Mouse (Mus musculus) frontal cortex, postnatal 10 days (tissue): ENCODE measurements around the gene Ankrd35.
A peak's percentile ranks its signal among the peaks of the same experiment; 100 is the strongest.
"Not testable (repeated sequence)": the region's sequence is repeated elsewhere in the genome, so short reads cannot be mapped to it uniquely, and the experiment has no call there.

Source experiments
- DNase-seq, 2 experiments: peaks; one replicate each; pipeline ENCODE4 v3.0.0; 2022; ENCODE audit warnings: low spot score in 2 of 2, mixed read lengths in 1 of 2

The Ankrd35 gene

DNA sequence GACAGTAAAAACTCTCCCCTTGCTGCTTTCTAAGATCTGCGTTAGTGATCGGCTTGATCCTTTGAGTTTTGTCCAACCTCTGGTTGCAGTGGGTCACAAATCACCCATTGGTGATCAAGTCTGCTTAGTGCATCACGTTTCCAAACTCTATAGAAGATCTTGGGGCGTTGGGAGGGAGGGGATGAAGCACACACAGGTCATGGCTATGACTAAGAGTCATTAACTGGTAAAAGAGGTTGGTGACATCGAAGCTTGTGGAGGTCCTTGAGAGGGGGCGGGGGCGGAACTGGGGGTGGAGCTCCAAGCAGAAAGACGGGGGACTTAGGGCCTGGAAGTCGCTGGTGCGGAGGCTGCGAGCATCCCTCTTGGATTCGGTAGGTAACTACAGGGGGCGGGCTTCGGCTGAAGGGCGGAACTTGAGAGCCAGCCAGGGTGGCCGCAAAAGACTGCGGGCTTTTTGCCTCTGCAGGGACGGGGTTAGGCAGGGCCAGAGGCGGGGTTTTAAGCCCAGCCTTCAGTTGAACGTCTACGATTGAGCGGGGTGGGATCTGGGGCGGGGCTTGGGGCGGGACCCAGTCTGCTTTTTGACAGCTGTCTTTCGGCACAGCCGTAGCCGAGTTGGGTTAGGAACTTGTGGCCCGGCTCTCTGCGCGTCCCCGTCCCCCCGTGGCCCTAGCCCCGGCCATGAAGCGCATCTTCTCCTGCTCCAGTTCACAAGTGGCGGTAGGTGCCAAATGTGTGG lies at the start of gene Ankrd35:
Gene Ankrd35, plus strand, starts transcription at position 405 of the 742 bp plus-strand sequence.
- peak; percentile 44 to 57 for DNase-seq

DNA sequence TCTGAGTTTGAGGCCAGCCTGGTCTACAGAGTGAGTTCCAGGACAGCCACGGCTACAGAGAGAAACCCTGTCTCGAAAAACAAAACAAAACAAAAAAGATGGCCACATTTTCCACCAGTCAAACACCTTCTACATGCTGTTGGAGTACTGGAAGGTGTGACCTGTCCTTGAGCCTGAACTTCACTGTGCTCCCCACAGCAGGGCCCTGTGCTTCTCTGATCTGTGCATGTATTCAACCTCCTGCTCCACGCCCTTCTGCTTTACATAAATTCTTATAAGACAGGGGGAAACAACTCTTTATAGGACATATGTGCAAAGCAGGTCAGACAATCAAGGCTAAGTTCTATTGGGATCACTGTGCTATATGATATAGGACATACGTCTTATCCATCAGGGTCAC lies 46.7 kb upstream of the Ankrd35 start:
- DNase-seq, result no peak

DNA sequence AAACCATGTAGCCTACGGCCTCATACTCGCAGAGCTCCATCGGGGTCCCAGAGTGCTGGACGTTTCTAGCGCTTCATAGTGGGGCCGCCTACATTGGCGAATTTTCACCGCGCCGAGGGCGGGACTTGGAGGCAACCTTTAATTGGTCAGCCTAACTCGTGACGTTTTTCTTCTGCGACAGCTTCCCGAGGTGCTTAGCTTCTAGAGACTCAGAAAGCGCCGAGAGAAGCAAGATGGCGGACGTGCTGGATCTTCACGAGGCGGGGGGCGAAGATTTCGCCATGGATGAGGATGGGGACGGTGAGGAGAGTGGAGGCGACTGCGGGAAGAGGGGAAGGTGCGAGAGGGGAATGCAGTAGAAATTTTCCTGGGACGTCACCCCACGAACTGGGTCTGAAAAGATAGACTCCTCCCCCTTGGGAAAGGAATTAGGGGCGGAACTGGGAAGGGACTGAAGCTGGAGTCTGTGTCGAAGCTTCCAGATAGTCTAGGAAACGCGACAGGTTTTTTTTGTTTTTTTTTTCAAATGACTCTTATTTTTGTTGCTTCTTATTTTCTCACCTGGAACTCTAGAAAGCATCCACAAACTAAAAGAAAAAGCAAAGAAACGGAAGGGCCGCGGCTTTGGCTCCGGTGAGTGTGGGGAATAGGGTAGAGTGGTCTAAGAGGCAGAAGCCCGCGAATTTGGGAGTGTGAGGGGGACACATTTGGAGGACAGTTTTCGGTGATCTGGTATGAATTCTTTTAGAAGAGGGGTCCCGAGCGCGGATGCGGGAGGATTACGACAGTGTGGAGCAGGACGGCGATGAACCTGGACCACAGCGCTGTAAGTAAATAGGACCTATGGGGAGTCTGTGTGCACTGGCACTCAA lies 40.0 kb upstream of the Ankrd35 start, which contains the start of gene Rbm8a:
Gene Rbm8a, plus strand, starts transcription at position 205 of the 872 bp plus-strand sequence.
- DNase-seq, result peak; percentile 93 to 96

DNA sequence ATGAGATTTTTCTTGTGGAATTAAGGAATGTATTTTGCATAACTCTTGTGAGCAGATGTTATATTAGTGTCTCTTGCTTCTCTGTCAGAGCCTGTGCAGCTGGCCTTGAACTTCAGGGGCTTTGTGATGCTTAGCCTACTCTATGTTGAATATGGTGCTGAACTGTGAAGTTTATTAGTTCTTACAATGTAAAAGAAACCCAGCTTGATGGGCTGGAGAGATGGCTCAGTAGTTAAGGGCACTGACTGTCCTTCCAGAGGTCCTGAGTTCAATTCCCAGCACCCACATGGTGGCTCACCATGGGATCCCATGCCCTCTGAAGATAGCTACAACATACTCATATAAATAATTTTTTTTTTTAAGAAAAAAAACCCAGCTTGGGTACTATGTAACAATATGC lies 37.9 kb upstream of the Ankrd35 start:
- DNase-seq, result no peak

DNA sequence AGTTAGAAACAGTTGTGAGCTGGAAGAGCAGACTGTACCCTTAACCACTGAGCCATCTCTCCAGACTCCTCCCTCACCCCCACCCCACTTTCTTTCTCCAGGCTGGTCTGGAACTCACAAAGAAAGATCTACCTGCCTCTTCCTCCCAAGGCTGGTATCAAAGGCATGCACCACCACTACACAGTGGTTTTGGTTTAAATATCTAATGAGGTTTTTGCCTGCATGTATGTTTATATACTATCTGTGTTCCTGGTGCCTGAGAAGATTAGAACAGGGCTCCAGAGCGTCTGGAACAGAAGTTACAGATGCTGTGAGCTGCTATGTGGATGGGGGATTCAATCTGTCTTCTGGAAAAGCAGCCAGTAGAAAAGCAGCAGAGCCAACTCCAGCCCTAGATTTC lies 35.9 kb upstream of the Ankrd35 start:
- DNase-seq, result no peak

DNA sequence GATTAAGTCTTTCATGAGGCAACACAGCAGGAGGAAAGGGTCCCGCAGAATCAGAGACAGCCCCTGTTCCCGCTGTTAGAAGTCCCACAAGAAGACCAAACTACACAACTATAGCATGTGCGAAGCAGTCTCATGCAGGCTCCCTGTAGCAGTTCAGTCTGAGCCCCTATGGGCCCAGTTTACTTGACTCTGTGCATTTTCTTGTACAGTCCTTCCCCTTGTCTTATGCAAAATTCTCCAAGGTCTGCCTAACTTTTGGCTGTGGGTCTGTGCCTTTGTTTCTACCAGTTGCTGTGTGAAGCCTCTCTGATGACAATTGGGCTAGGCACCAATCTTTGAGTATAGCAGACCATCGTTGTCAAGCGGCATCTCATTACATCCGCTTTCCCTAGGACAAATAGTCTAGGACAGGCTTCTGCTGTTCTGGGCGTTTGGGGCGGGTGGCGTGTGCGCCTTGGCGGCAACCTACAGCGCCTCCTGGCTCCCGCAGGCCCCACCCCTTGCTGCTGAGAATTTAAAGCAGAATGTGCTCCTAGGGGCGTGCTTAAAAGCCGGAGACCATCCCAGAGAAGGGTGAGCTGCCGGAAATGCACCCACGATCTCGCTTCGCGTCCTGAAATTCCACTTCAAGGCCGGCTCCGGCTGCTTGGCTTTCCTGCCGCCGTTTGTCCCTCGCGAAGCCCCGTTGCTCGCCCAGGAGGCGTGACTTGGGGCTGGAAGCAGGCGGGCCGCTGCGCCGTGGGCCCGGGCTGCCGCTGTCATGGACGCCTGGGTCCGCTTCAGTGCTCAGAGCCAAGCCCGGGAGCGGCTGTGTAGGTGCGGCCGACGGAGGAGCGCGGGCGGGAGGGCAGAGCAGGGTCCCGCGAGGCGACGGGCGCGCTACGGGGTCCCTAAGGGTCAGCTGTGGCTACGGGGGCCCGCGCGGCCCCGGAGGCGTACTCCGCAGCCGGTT lies 34.7 kb upstream of the Ankrd35 start, which contains the start of the genes Pex11b and Gm42957:
Gene Pex11b, plus strand, starts transcription at position 449 of the 952 bp plus-strand sequence.
Gene Gm42957, plus strand, starts transcription at position 547 of the 952 bp plus-strand sequence.
- DNase-seq, result peak; percentile 71 to 86

DNA sequence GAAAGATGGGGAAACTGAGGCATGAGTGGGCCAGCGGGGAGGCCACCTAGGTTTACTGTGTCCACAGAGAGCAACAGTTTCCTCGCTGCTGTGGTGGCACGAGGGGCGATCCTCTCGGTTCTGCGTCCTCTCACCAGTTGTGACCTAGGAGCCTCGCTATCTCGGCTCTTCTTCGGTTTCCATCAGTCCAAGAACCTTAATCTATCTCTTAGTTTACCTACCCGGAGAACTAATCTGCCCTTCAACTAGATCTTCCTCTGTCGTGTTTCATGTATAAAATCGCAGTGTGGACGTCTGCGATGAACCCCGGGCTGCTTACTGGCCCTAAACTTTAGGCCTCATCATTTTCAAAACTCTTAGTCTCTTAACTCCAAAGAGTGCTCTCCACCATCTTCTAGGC lies 34.0 kb upstream of the Ankrd35 start:
- no peak for DNase-seq

DNA sequence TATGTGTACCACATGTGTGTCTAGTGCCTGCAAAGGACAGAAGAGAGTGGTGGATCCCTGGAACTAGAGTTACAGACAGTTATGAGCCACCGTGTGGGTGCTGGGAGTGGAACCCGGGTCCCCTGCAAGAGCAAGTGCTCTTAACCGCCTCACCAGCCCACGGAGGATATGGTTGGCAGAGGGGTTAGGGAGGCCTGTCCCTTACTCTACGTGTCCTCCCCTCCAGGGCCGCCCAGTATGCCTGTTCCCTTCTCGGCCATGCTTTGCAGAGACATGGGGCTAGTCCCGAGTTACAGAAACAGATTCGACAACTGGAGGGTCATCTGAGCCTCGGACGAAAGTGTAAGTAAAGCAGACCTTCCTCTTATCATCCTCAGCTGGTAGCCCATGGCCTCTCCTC lies 33.5 kb upstream of the Ankrd35 start:
- DNase-seq, result peak in 1 of 2 experiments; percentile 20

DNA sequence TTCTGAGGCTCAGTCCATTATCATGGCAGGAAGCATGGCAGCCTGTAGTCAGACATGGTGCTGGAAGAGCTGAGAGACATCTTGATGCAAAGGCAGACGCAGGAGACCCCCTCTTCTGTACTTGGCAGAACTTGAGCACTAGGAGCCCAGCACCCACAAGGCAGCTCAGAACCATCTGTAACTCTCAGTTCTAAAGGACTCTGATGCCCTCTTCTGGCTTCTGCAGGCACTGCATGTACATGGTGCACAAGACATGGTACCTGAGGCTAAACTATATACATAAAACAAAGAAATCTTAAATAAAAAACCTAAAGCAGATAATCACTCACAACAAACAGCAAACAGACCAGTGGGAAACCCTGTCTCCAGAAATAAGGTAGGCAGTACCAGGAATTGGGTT lies 30.7 kb upstream of the Ankrd35 start:
- DNase-seq, result peak in 1 of 2 experiments; percentile 28

DNA sequence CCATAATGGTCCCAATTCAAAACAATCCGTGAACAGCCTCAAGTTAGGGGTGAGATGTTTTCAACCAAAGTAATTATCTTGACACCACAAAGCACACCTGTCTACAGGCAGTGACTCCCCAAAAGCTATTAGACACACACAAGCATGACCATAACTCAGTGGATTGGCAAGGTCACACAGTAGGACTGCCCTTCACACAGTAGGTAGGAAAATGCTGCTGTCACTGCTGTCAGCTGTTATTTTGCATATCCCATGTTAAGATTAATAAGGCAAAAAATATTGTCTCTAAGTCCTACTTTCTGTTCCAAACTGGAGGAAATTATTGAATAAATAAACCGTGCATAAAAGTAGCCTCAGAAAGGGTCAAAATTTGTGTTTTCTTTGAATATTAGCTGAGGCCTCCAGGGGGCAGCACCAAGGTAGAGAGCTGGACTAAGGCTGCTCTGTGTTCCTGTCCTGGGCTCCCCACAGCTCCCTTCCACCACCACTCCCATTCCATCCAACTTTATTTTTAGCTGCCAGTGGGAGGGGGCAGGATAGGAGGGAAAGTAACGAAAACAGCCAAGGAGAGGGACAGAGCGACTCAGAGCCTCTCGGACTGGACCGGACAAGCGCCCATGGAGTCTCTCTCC lies 24.8 kb upstream of the Ankrd35 start, which contains the start of gene Itga10:
Gene Itga10, plus strand, starts transcription at position 567 of the 632 bp plus-strand sequence.
- DNase-seq, result no peak

DNA sequence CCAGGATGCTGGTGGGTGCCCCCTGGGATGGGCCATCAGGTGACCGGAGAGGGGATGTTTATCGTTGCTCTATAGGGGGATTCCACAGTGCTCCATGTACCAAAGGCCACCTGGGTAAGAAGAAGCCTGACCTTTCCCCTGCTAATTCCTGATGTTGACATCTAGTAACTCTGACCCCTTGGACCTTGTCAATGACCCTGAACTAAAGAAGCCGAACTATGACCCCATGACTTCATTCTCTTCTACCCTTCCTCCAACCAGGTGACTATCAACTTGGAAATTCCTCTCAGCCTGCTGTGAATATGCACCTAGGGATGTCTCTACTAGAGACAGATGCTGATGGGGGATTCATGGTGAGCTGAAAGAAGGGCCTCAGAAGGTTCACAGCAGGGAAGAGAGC lies 22.6 kb upstream of the Ankrd35 start:
- no peak for DNase-seq

DNA sequence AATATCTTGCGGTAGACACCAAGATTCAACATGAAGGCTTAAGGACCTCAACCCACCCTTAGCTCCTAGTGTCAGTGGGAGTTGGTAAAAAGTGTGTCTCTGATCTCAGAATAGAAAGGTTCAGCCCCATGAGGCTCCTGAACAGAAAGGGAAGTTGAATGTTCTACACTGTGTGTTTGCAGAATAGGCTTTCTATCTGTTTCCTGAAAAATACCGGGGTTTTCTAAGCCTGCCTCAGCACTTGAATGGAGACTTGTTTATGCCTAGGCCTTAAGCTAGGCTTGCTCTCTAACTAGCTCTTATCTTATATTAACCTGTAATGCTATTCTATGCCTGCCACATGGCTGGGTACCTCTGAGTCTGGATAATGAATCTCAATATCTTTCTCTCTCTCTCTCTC lies 9.0 kb upstream of the Ankrd35 start:
- DNase-seq, result no peak

DNA sequence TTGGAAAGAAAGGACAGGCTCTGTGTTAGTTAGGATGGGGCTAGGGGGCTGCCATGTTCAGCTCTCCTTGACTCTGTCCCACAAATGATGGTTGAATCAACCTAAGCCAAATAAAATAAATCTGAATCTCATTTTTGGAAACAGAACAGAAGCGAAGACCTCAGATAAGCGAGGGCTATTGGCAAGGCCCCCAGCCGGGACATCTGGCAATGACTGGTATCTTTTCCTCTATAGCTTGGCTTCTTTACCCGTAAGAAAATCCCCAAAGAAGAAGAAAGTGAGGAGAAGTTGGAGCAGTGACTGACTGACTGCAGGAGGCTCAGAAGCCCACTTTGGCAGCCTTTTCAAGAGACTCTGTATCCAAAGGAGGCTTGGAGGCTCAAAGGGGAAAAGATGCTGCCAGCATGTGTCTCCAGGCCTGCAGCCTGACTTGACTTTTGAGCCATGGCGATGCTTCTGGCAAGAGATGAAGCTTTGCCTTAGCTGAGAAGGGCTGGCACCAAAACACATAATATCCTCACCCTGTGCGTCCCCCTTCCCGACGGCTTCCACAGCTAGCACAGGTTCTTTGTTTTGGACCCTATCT lies 7.1 kb upstream of the Ankrd35 start:
- DNase-seq, result no peak

DNA sequence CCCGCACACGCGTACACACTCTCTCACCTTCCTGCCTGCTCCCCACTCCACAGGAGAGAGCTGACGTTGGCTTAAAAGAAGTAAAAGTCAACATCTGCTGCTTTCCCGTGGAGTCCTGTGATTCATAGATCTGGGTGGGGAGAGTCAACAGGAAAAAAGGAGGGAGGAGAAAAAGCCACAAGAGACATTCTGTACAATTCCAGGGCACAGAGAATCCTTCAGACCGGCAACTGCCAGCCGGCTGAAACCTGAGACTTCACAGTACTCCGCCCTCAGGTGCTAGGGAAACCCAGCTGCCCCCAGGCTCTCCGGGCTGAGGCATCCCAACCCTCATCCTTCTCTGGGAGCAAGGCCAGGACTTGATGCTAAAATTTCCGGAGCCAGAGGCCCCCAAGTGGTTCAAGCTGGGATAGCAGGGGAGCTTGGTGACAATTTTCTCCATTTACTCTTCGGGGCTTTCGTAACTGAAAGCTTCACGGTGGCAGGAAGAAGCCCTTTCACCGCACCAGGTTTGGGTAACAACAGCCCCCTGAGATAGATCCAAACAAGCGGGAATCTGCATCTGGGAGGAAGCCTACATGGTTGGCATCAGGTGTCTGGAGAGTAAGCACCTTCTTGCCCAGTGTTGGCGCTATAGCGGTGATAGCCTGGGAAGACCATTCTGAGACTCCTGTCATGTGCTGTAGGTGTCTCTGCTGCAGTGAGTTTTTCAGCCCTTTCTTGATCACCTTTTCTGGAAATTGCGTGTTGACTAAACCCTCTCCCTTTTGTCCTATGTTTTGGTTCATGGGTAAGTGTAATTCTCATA lies 6.3 kb upstream of the Ankrd35 start:
- DNase-seq, result peak; percentile 64 to 81

DNA sequence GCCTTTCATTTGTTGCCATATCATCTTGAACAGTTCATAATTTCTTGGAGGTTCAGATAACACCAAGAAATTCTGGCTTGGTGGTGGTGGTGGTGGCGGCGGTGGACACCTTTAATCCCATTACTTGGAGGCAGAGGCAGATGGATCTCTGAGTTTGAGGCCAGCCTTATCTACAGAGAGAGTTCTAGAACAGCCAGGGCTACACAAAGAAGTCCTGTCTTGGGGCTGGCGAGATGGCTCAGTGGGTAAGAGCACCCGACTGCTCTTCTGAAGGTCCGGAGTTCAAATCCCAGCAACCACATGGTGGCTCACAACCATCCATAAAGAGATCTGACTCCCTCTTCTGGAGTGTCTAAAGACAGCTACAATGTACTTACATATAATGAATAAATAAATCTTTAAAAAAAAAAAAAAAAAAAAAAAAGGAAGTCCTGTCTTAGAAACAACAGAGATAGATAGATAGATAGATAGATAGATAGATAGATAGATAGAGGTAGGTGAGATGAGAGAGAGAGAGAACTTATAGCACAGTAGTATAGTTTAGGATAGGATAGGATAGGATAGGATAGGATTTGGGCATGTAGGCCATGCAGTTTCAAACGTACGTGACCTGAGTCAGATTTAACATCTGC lies 4.1 kb upstream of the Ankrd35 start:
- not testable (repeated sequence) for DNase-seq

DNA sequence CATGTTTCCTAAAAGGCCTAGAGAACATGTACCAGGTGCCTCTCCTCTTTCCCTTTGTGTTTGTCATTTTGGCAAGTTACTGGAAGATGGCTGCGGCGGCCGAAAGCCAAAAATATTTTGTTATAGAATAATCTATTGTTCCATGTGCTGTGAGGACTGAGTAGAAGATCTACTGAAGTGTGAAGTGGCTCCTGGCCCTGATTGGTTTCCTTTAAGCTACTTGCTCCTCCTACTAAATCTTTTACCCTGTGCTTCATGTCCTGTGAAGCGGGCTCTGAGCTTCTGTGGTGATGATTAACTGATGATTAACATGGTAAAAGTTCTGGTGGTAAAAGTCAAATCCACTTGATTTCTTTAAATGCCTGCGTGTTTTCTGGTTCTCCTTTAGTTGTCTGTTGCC lies 3.0 kb upstream of the Ankrd35 start:
- DNase-seq, result no peak

DNA sequence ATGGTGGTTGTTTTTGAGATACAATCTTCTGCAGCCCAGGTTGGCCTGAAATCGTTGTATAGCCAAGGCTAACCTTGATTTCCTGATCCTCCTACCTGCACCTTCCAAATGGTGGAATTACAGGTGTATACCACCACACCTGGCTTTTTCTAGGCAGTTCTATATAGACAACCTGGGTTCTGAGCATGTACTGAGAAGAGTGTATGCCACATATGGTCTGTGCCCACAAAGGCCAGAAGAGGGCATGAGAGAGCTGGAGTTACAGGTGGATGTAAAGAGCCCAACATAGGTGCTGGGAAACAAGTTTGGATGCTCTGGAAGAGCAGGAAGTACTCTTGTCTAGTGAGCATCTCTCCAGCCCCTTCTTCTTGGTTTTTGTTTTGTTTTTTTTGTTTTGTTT lies 2.6 kb upstream of the Ankrd35 start:
- no peak for DNase-seq

DNA sequence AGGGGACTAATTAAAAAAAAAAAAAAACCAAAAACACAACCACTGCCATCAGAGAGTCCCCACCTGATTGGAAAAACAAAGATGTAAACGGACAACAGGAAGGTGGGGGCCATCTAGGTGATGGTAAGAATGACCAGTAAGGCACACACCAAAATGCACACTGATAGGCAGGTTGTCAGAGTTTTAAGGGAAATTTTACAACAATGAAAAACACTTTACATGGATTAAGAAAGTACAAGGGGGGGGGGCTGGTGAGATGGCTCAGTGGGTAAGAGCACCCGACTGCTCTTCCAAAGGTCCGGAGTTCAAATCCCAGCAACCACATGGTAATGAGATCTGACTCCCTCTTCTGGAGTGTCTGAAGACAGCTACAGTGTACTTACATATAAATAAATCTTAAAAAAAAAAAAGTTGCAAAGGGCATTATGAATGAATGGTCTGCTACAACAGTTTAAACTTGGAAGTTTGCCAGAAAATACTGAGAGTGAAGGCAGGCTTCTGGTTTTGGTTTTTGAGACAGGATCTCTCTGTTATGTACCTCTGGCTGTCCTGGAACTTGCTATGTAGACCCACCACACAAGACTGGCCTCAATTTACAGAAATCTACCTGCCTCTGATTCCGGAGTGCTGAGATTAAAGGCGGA lies 1.4 kb upstream of the Ankrd35 start:
- DNase-seq, result no peak

DNA sequence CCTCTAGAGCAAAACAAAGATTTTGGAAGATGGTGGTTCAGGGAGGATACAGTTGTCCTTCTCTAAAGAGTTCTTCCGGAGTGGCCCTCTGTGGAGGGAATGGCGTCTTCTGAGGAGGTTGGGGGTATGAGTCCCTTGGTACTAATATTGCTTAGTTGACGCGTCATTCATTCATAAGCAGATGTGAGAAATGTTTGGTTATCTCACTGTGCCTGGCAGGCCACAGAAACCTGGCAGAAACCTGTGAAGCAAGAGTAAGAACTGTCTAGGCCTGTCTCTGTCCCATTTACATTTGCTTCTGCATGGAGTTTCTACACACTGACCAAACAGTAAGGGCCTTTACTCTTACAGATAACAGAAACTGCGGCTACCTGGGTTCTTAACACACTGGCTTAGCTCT lies 1.6 kb downstream of the Ankrd35 start:
- DNase-seq, result no peak
